ENCODE assay signal across 8 mouse cellular contexts in the genomic region with DNA sequence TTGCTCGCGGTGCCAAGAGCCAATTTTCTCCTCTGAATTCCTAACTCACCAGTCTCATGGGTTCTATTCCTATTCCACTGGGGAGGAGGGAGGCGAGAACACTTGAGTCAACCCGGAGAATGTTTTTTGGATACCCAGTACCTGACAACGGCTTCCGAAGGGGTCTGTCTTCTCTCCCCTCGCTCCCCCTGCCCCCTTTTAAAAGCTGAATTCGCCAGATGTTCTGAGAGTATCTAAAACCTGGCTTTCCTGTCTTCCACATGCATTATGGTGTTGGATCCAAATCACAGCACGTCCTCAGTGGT. TPM values are rescaled to one million over a fixed set of nuclear protein-coding genes. Genes with fewer than 3 reads are reported as not detected.
A peak's percentile ranks its signal among the peaks of the same experiment; 100 is the strongest.
DNase-seq lines count a peak whose midpoint lies in the region; ATAC-seq and TF ChIP-seq lines count a peak whose summit lies in the region.

No protein-coding gene starts in this region.

- peak overlapping the region; percentile 77 for H3K27ac ChIP-seq in layer of hippocampus, adult 2 months
- no peak overlapping the region for H3K27ac ChIP-seq in embryonic facial prominence, embryonic 11.5 days (replicated peaks; ENCODE audit: low read depth, low read length)
- no peak overlapping the region for H3K27ac ChIP-seq in hindbrain, embryonic 14.5 days
- H3K27ac ChIP-seq in midbrain, embryonic 14.5 days (replicated peaks; ENCODE audit: low read depth, low read length): no peak overlapping the region

- peak overlapping the region; percentile 55 for H3K4me3 ChIP-seq in layer of hippocampus, adult 2 months
- H3K4me3 ChIP-seq in embryonic facial prominence, embryonic 11.5 days (ENCODE audit: low read depth, low read length): peak overlapping the region; percentile 14
- peak overlapping the region; percentile 26 for H3K4me3 ChIP-seq in hindbrain, embryonic 14.5 days (replicated peaks; ENCODE audit: low read length)
- peak overlapping the region; percentile 23 for H3K4me3 ChIP-seq in midbrain, embryonic 14.5 days (replicated peaks; ENCODE audit: low read depth, low read length)

- H3K36me3 ChIP-seq in embryonic facial prominence, embryonic 11.5 days (replicated peaks; ENCODE audit: control insufficient read depth, insufficient read depth, low read depth, low read length): no peaks in the 10 kb centered on the region
- H3K36me3 ChIP-seq in hindbrain, embryonic 14.5 days (replicated peaks; ENCODE audit: control insufficient read depth, insufficient read depth): no peaks in the 10 kb centered on the region
- no peaks in the 10 kb centered on the region for H3K36me3 ChIP-seq in midbrain, embryonic 14.5 days (ENCODE audit: control insufficient read depth, insufficient read depth, low read length)

- peaks cover 10% of the 10 kb centered on the region for H3K4me1 ChIP-seq in embryonic facial prominence, embryonic 11.5 days (ENCODE audit: control insufficient read depth, insufficient read depth, low read length)
- H3K4me1 ChIP-seq in hindbrain, embryonic 14.5 days (replicated peaks; ENCODE audit: control insufficient read depth, insufficient read depth, low read length): peaks cover 30% of the 10 kb centered on the region
- H3K4me1 ChIP-seq in midbrain, embryonic 14.5 days (ENCODE audit: control insufficient read depth, insufficient read depth, low read length): peaks cover 15% of the 10 kb centered on the region

- WGBS in embryonic facial prominence, embryonic 11.5 days: 7% methylated on average over 9 of the region's 9 CpGs
- WGBS in hindbrain, embryonic 14.5 days: 15% methylated on average over 9 of the region's 9 CpGs
- WGBS in midbrain, embryonic 14.5 days: 19% methylated on average over 9 of the region's 9 CpGs

- no peak for DNase-seq in layer of hippocampus, adult 2 months (ENCODE audit: low spot score in 2 of 2)
- DNase-seq in layer of hippocampus, adult 9-10 months (ENCODE audit: low spot score): no peak
- no peak for DNase-seq in embryonic facial prominence, embryonic 11.5 days (ENCODE audit: low spot score)
- DNase-seq in hindbrain, embryonic 14.5 days (ENCODE audit: low spot score): no peak
- no peak for DNase-seq in midbrain, embryonic 14.5 days
- no peak for DNase-seq in adrenal gland, postnatal 36 days
- DNase-seq in adrenal gland, postnatal 4 days (ENCODE audit: low spot score in 2 of 2): no peak
- no peak for DNase-seq in retina, postnatal 1 day

- no peak for ATAC-seq in embryonic facial prominence, embryonic 11.5 days (replicated peaks; ENCODE audit: insufficient number of reproducible peaks, low FRiP score, low TSS enrichment, low read depth)
- no peak for ATAC-seq in hindbrain, embryonic 14.5 days (ENCODE audit: low FRiP score)
- ATAC-seq in midbrain, embryonic 14.5 days (ENCODE audit: low FRiP score, low TSS enrichment): no peak

- H3K9me3 ChIP-seq in embryonic facial prominence, embryonic 11.5 days (replicated peaks; ENCODE audit: control insufficient read depth, low read length): no peaks in the 10 kb centered on the region
- H3K9me3 ChIP-seq in hindbrain, embryonic 14.5 days (ENCODE audit: control insufficient read depth, low read length): no peaks in the 10 kb centered on the region
- H3K9me3 ChIP-seq in midbrain, embryonic 14.5 days (ENCODE audit: control insufficient read depth, low read length): no peaks in the 10 kb centered on the region

- H3K4me2 ChIP-seq in embryonic facial prominence, embryonic 11.5 days (ENCODE audit: low read depth, low read length): peak overlapping the region; percentile 43
- peak overlapping the region; percentile 58 for H3K4me2 ChIP-seq in hindbrain, embryonic 14.5 days (replicated peaks)
- H3K4me2 ChIP-seq in midbrain, embryonic 14.5 days (ENCODE audit: low read length): peak overlapping the region; percentile 52

- H3K27me3 ChIP-seq in embryonic facial prominence, embryonic 11.5 days (ENCODE audit: control insufficient read depth, insufficient read depth, low read length): no peaks in the 10 kb centered on the region
- peaks cover 12% of the 10 kb centered on the region; the same call in 1 of the 2 replicates for H3K27me3 ChIP-seq in hindbrain, embryonic 14.5 days (ENCODE audit: control insufficient read depth, insufficient read depth, low read length)
- H3K27me3 ChIP-seq in midbrain, embryonic 14.5 days (ENCODE audit: control insufficient read depth, insufficient read depth, low read length): peaks cover 17% of the 10 kb centered on the region

- no peak overlapping the region; the same call in 1 of the 2 replicates for H3K9ac ChIP-seq in embryonic facial prominence, embryonic 11.5 days (replicated peaks; ENCODE audit: low read length)
- peak overlapping the region; percentile 33; the same call in 1 of the 2 replicates for H3K9ac ChIP-seq in hindbrain, embryonic 14.5 days
- H3K9ac ChIP-seq in midbrain, embryonic 14.5 days (replicated peaks; ENCODE audit: low read length): no peak overlapping the region

- TF ChIP-seq CTCF in layer of hippocampus, adult 2 months (conservative IDR thresholded peaks at IDR 0.05): no peak

RNA-seq across cellular contexts. Expression of gene Med13l, which starts 46.0 kb away (rescaled TPM):
- total RNA-seq in layer of hippocampus, adult 2 months (2021): 100 to 1,000 TPM; 121 to 128 TPM
- polyA plus RNA-seq in embryonic facial prominence, embryonic 11.5 days (2014; fragmentation: Nextera tagmentation; extraction: Ambion mirVana): 10.1 and 11.4 TPM in 2 replicates
- polyA plus RNA-seq in hindbrain, embryonic 14.5 days (2014; fragmentation: Nextera tagmentation; extraction: Ambion mirVana): 16.3 and 18.0 TPM in 2 replicates
- 17.0 and 20.5 TPM in 2 replicates for polyA plus RNA-seq in midbrain, embryonic 14.5 days (2014; fragmentation: Nextera tagmentation; extraction: Ambion mirVana)
- 10 to 100 TPM; 36.3 to 42.5 TPM for total RNA-seq in adrenal gland, postnatal 36 days (2021)
- 10 to 100 TPM; 49.9 to 55.3 TPM for total RNA-seq in adrenal gland, postnatal 4 days (2021)
